Mouse (Mus musculus): Measurements from ENCODE around the gene Bcl2l1.

- TF ChIP-seq CTCF (IDR thresholded peaks at IDR 0.05; ENCODE audit: extremely low read depth, insufficient read depth, insufficient read length, insufficient replicate concordance) (no peak), POLR2A (IDR thresholded peaks at IDR 0.05; ENCODE audit: low read depth, low read length) (no peak)
These were observed 28.0 kb upstream of the Bcl2l1 start for GRCm38 (mm10) chr2:152859501-152859900.
